Mouse (Mus musculus) urinary bladder, postnatal 25 days (tissue): ENCODE results near the gene Btnl10.

Source experiments
- DNase-seq: peaks from one replicate; pipeline ENCODE4 v3.0.0; 2022; ENCODE audit warnings: low spot score

Gene Btnl10

GRCm38 (mm10) chr11:58917745-58918366, at the start of gene Btnl10:
Btnl10 (plus strand) TSS chr11:58917908.
- no peak for DNase-seq

GRCm38 (mm10) chr11:58867954-58868330, 49.8 kb upstream of the Btnl10 start:
- no peak for DNase-seq

GRCm38 (mm10) chr11:58870961-58871360, 46.7 kb upstream of the Btnl10 start:
- DNase-seq: no peak

GRCm38 (mm10) chr11:58883756-58884155, 34.0 kb upstream of the Btnl10 start:
- no peak for DNase-seq

- no peak for DNase-seq
These were observed 27.2 kb upstream of the Btnl10 start for GRCm38 (mm10) chr11:58890511-58890910.

- peak; percentile 15 for DNase-seq
These were observed 23.3 kb upstream of the Btnl10 start for GRCm38 (mm10) chr11:58894456-58894855.

GRCm38 (mm10) chr11:58897485-58897884, 20.2 kb upstream of the Btnl10 start:
- no peak for DNase-seq

- no peak for DNase-seq
These were observed 16.6 kb upstream of the Btnl10 start for GRCm38 (mm10) chr11:58901080-58901479.

- DNase-seq: peak; percentile 95
These were observed 13.9 kb upstream of the Btnl10 start, which contains the start of gene Zfp39 for GRCm38 (mm10) chr11:58903511-58904409. Zfp39 (minus strand) TSS chr11:58904225.

- no peak for DNase-seq
These were observed 13.3 kb upstream of the Btnl10 start for GRCm38 (mm10) chr11:58904410-58904718.

GRCm38 (mm10) chr11:58904838-58905237, 12.9 kb upstream of the Btnl10 start:
- no peak for DNase-seq

GRCm38 (mm10) chr11:58913776-58914175, 3.9 kb upstream of the Btnl10 start:
- no peak for DNase-seq

GRCm38 (mm10) chr11:58914461-58915028, 3.2 kb upstream of the Btnl10 start:
- DNase-seq: peak; percentile 7

GRCm38 (mm10) chr11:58916879-58917744, 596 bp upstream of the Btnl10 start:
- DNase-seq: peak; percentile 42

GRCm38 (mm10) chr11:58918759-58919158, 1.1 kb downstream of the Btnl10 start:
- DNase-seq: no peak

- DNase-seq: no peak
These were observed 4.7 kb downstream of the Btnl10 start for GRCm38 (mm10) chr11:58922420-58922819.

- no peak for DNase-seq
These were observed 8.9 kb downstream of the Btnl10 start for GRCm38 (mm10) chr11:58926651-58927050.

GRCm38 (mm10) chr11:58927053-58927452, 9.3 kb downstream of the Btnl10 start:
- no peak for DNase-seq

GRCm38 (mm10) chr11:58927790-58928651, 10.3 kb downstream of the Btnl10 start:
- peak; percentile 35 for DNase-seq

- no peak for DNase-seq
These were observed 11.3 kb downstream of the Btnl10 start for GRCm38 (mm10) chr11:58929055-58929454.

- DNase-seq: no peak
These were observed 11.9 kb downstream of the Btnl10 start for GRCm38 (mm10) chr11:58929641-58930040.
